Mouse (Mus musculus) neural tube, embryonic 13.5 days (tissue): ENCODE measurements around the gene Syt5. TPM values are rescaled to one million over a fixed set of nuclear protein-coding genes. Genes with fewer than 3 reads are reported as not detected.

Experiments
- ATAC-seq: fragments of 200-750 bp; cut with Nextera tagmentation; 2 replicates; pipeline ENCODE4 v1.8.0; 2017; ENCODE audit warnings: low read depth, mild to moderate bottlenecking, moderate TSS enrichment, moderate library complexity
- H3K27ac ChIP-seq: fragments of 300-500 bp; sonication (generic); replicated peaks from 2 replicates; pipeline ENCODE4 v1.5.1; 2015; ENCODE audit warnings: moderate library complexity, mild to moderate bottlenecking, inconsistent platforms
- H3K27me3 ChIP-seq: fragments of 300-500 bp; sonication (generic); 2 replicates; pipeline ENCODE4 v1.6.1; 2015; ENCODE audit warnings: mild to moderate bottlenecking, inconsistent platforms
- H3K36me3 ChIP-seq: fragments of 300-500 bp; sonication (generic); 2 replicates; pipeline ENCODE4 v1.6.1; 2015; ENCODE audit warnings: mild to moderate bottlenecking, inconsistent platforms
- H3K4me1 ChIP-seq: fragments of 300-500 bp; sonication (generic); replicated peaks from 2 replicates; pipeline ENCODE4 v1.6.1; 2015; ENCODE audit warnings: inconsistent platforms
- H3K4me2 ChIP-seq: fragments of 300-500 bp; sonication (generic); 2 replicates; pipeline ENCODE4 v1.6.1; 2015; ENCODE audit warnings: inconsistent platforms, mild to moderate bottlenecking, moderate library complexity
- H3K4me3 ChIP-seq: fragments of 300-500 bp; sonication (generic); 2 replicates; pipeline ENCODE4 v1.5.1; 2015; ENCODE audit warnings: mild to moderate bottlenecking, inconsistent platforms
- H3K9ac ChIP-seq: fragments of 300-500 bp; sonication (generic); 2 replicates; pipeline ENCODE4 v1.6.1; 2015; ENCODE audit warnings: moderate library complexity, mild to moderate bottlenecking, inconsistent platforms
- H3K9me3 ChIP-seq: fragments of 300-500 bp; sonication (generic); 2 replicates; pipeline ENCODE4 v1.6.1; 2016; ENCODE audit warnings: inconsistent platforms
- WGBS: fragments of 180-500 bp; shearing (Covaris S2); methylation state at CpG from one replicate; pipeline ENCODE4 v1.1.7; 2015; 5-methylcytosine and 5-hydroxymethylcytosine counted together
- microRNA-seq: library from miRNA; unstranded; fragments of <30 nt; microRNA quantifications from one replicate; pipeline ENCODE4, GENCODE M21; 2016
- polyA plus RNA-seq: library from polyadenylated mRNA; unstranded; fragments of >200 nt; fragmentation: Nextera tagmentation; extraction: Ambion mirVana; gene quantifications from 2 replicates; pipeline ENCODE4 v1.2.1, GENCODE M21; 2015

Syt5 gene
- polyA plus RNA-seq, 1 experiment from 2014 or later = 60.5 TPM

DNA sequence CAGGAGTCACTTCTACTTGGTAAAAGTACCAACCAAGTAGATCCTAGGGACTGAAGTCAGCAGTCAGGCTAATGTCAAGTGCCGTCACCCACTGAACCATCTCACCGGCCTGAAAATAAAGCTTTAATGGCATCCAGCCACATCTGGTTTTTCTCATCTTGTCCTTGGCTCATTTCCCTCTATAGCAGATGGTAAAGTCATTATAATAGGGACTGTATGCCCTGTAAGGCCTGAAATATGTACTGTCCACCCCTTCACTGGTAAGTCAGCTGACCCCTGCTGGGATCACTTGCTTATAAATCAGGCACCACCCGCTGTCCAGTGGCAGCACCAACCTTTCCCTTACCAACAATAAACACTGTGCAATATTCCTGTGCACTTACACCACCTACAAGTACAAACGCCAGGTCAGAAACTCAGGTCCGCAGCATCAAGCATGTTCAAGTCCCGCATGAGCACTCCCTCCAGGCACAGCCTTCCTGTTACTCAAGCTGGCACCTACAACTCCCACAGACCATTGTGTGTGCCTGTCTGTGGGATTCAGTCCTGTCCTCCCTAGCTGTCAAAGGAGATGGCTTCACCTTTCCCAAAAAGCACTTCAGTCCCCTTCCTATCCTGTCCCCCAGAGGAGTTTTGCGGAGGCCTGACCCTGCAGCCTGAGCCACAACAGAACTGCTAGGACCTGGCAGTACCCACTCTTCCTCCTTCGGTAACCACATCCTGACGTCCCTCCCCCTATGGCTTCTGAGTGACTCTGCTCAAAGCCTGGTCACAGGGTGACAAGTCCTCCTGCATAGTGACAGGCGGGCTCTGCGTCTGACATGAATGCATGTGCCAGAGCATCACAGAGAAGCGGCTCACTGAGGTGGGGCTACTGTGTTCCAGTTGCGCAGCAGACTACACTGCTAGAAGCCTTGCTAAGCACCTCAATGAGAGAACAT lies 54.8 kb downstream of the Syt5 start:
- WGBS = 85% methylated on average over 13 of the region's 13 CpGs
- Histone ChIP-seq H3K36me3 (peaks cover 80% of the 10 kb centered on the region), H3K4me2 (no peak overlapping the region), H3K4me1 (peaks cover 16% of the 10 kb centered on the region), H3K4me3 (no peak overlapping the region), H3K9me3 (no peaks in the 10 kb centered on the region), H3K27me3 (no peaks in the 10 kb centered on the region), H3K27ac (0 out of 2 replicates have a peak overlapping the region, but pooled peaks have one; percentile 29), H3K9ac (no peak overlapping the region)
- no peak for ATAC-seq

DNA sequence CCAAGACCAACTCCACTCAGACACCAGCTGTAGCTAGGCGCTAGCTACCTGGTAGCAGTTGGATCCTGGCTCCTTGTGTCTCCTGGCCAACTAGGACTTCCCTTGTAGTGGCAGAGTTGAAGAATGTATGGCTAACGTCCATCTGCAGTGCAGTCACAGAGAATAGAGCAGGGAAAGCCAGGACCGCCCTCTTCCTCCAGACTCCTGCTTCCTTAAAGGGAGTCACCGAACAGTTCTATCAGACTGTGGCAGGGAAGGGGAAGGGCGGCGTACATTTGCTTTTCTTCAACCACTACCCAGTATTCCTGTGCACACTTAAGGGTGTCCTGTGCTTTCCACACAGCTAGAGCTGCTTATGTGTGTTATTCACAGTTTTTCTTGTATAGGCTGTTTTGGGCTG lies 56.0 kb downstream of the Syt5 start:
- WGBS = 82% methylated on average over 6 of the region's 6 CpGs
- H3K4me3 ChIP-seq = no peak overlapping the region
- no peaks in the 10 kb centered on the region for H3K27me3 ChIP-seq
- peaks cover 82% of the 10 kb centered on the region for H3K36me3 ChIP-seq
- H3K9me3 ChIP-seq = no peaks in the 10 kb centered on the region
- H3K4me2 ChIP-seq = no peak overlapping the region
- no peak for ATAC-seq
- peaks cover 10% of the 10 kb centered on the region; the same call in 1 of the 2 replicates for H3K4me1 ChIP-seq
- no peak overlapping the region for H3K27ac ChIP-seq
- no peak overlapping the region for H3K9ac ChIP-seq

Small RNA genes lying within 50 kb of the gene (microRNA-seq; reads per million reads assigned to microRNA genes)
- not detected for gene Gm23577

Other genes starting within 250 kb of the Syt5 start
- not detected in 2 replicates for gene Ncr1, start 209.8 kb downstream of the Syt5 start, polyA plus RNA-seq
- gene Gp6, start 149.8 kb downstream of the Syt5 start, polyA plus RNA-seq = 0.07 TPM in 2 replicates
- 35.9 and 38.6 TPM in 2 replicates for gene Rdh13, start 101.9 kb downstream of the Syt5 start, polyA plus RNA-seq
- gene Eps8l1, start 86.9 kb downstream of the Syt5 start, polyA plus RNA-seq = 12.1 and 12.9 TPM in 2 replicates
- gene Ppp1r12c, start 45.9 kb downstream of the Syt5 start, polyA plus RNA-seq = 46.0 and 48.4 TPM in 2 replicates
- gene Tnnt1, start 31.2 kb downstream of the Syt5 start, polyA plus RNA-seq = 12.7 and 42.9 TPM in 2 replicates
- 1.8 and 3.6 TPM in 2 replicates for gene Tnni3, start 23.3 kb downstream of the Syt5 start, polyA plus RNA-seq
- 1.1 and 1.2 TPM in 2 replicates for gene Dnaaf3, start 15.1 kb downstream of the Syt5 start, polyA plus RNA-seq
- gene Ptprh, start 56.5 kb upstream of the Syt5 start, polyA plus RNA-seq = 0.26 and 0.31 TPM in 2 replicates
- gene Tmem86b, start 83.9 kb upstream of the Syt5 start, polyA plus RNA-seq = 2.4 and 3.5 TPM in 2 replicates
- 10.3 TPM in 2 replicates for gene Ppp6r1, start 111.5 kb upstream of the Syt5 start, polyA plus RNA-seq
- gene Hspbp1, start 137.5 kb upstream of the Syt5 start, polyA plus RNA-seq = 121 and 136 TPM in 2 replicates
- 5.9 and 6.2 TPM in 2 replicates for gene Brsk1, start 143.1 kb upstream of the Syt5 start, polyA plus RNA-seq
- 0.32 TPM in 1 of 2 replicates, not detected in the other for gene Tmem150b, start 177.7 kb upstream of the Syt5 start, polyA plus RNA-seq
- gene Kmt5c, start 192.6 kb upstream of the Syt5 start, polyA plus RNA-seq = 84.0 and 84.7 TPM in 2 replicates
- gene Cox6b2, start 205.6 kb upstream of the Syt5 start, polyA plus RNA-seq = 18.9 and 19.0 TPM in 2 replicates
- not detected in 2 replicates for gene Fam71e2, start 223.8 kb upstream of the Syt5 start, polyA plus RNA-seq
- 0.46 and 0.91 TPM in 2 replicates for gene Il11, start 235.3 kb upstream of the Syt5 start, polyA plus RNA-seq
- not detected in 2 replicates for gene Tmem190, start 235.4 kb upstream of the Syt5 start, polyA plus RNA-seq
- 2.9 and 3.8 TPM in 2 replicates for gene Tmem238, start 242.1 kb upstream of the Syt5 start, polyA plus RNA-seq
- 194 and 230 TPM in 2 replicates for gene Rpl28, start 245.3 kb upstream of the Syt5 start, polyA plus RNA-seq